Mouse (Mus musculus) hematopoietic stem cell, adult 5-6 weeks (primary cell): ENCODE data around the gene Akip1. TPM values are rescaled to one million over a fixed set of nuclear protein-coding genes. Genes with fewer than 3 reads are reported as not detected.

Experiments
- ATAC-seq, 2 experiments: fragments of 125-278 bp in 1 of 2; replicated peaks in 1 of 2; 2 replicates each; pipeline ENCODE4 v1.8.0; 2016 to 2017; ENCODE audit warnings: inconsistent platforms in 2 of 2, mild to moderate bottlenecking in 2 of 2, moderate number of reproducible peaks in 2 of 2, low read depth in 1 of 2, moderate TSS enrichment in 1 of 2; ENCODE audit not compliant: low FRiP score in 2 of 2, poor library complexity in 2 of 2, severe bottlenecking in 2 of 2, insufficient read depth in 1 of 2, low TSS enrichment in 1 of 2
- total RNA-seq: library from RNA; stranded (forward); fragments of 172-1452, 232-1000 nt; gene quantifications from 2 replicates; pipeline ENCODE4 v1.2.3, GENCODE M21; 2017

Akip1 gene
- total RNA-seq, 1 experiment from 2014 or later, result 20.6 TPM

GRCm38 (mm10) chr7:109700213-109700612 lies 3.3 kb upstream of the Akip1 start:
- no peak for ATAC-seq

GRCm38 (mm10) chr7:109702721-109703120 lies 769 bp upstream of the Akip1 start:
- no peak for ATAC-seq

DNA sequence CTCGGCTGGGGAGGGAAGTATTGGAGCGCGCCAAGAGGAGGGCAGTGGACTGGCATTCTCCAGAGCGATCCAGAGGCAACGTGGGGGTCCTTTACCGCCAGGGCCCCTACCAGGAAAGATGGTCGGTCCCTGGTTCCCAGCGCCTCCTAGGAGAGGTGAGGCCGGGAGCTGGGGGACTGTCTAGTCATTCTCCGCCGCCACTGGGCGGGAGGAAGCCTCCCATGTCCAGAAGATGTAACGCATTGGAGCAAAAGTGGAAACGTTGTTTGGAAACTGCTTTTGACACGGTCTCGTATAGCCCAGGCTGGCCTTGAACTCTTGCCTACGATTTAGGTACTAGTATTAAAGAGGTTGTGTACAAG lies 507 bp downstream of the Akip1 start:
- ATAC-seq, result no peak

DNA sequence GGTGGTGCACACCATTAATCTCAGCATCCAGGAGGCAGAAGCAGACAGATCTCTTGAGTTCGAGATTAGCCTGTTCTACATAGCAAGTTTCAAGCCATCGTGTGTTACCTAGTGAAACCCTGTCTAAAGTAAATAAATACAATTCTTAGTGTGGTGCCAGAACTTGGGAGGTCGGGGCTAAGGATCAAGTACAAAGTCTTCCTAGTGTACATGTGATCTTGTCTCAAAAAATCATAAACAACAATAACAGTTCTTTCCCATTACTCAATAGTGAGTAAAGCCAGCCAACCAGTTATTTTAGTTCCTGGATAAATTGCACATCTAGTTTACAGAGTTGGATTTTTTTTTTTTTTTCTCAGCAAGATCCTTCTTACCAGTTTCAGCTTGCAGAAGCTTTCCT lies 971 bp downstream of the Akip1 start:
- no peak for ATAC-seq

GRCm38 (mm10) chr7:109707023-109707785 lies 3.7 kb downstream of the Akip1 start:
- ATAC-seq, result peak in 1 of 2 experiments; percentile 57; a peak in 2 of 4 replicates

DNA sequence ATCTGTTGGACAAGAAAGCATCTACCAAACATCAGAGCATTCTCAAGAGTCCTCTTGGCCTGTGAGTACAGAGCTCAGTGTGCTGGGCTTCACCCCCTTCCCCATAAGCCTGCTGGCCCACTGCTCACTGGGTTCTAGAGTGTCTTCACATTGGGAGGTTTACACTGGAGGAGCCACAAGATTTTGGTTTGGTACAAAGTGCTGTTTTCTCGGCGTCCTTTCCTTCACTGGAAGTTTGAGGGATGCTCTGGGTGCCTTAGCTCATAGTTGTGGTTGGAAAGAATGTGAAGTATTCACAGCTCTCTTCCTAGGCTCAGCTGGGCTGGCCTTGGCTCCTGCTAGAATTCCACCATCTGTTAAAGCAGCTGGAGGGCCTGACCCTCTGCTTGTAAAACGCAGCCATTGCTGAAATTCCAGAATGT lies 5.5 kb downstream of the Akip1 start:
- no peak for ATAC-seq

GRCm38 (mm10) chr7:109710069-109710468 lies 6.6 kb downstream of the Akip1 start:
- no peak for ATAC-seq

DNA sequence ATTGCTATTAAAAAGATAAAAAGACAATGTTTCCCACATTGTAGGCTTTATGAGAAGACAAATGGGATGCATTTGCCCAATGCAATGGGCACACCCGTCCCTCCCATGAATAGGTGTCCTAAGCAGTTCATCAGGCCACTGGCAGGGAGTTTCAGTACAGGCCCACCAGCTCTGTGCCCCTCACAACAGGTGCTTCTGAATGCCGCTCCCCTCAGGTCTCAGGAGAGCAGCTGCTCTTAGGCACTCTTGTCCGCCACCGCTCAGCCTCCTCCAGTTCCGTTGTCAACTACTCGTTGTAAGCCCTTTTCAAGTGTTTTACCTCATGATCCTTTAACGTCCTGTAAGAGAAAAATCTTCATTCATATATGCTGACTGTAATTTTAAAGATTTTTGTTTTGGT lies 8.7 kb downstream of the Akip1 start:
- ATAC-seq, result no peak

- ATAC-seq, result no peak
Observed at GRCm38 (mm10) chr7:109713434-109713982, 10.0 kb downstream of the Akip1 start.

DNA sequence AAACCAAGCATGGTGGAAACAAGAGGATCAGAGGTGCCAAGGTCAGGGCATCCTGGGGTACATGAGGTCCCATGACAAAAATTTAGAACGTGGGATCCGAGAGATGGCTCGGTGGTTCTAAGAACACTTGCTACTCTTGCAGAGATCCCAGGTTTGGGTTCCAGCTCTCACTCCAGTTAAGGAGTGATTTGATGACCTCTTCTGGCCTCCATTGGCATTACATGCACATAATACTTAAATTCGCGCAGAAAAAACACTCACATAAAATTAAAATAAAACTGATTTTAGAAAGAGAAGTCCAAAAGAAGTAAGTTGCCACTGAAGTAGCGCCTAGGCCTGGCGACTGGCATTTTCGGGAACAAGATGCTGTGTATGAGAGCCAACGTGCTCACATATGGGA lies 15.8 kb downstream of the Akip1 start:
- ATAC-seq, result no peak; a peak in 1 of 4 replicates

DNA sequence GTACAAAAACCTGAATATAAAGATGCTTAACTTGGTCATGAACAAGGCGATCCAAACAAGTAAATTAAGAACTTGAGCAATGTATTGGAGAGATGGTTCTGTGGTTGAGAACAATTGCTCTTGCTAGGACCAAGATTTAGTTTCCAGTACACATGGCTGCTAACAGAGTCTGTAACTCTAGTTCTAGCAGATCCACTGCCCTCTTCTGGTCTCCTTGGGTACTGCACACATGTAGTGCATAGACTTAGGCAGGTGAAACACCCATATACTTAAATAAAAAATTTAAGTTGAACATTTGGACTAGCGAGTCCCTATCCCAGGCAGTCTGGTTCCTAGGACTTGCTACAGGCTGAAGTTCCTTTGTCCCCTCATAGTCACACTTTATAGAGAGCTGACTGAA lies 19.1 kb downstream of the Akip1 start:
- no peak for ATAC-seq

- ATAC-seq, result no peak
Observed at GRCm38 (mm10) chr7:109723114-109723513, 19.6 kb downstream of the Akip1 start.

DNA sequence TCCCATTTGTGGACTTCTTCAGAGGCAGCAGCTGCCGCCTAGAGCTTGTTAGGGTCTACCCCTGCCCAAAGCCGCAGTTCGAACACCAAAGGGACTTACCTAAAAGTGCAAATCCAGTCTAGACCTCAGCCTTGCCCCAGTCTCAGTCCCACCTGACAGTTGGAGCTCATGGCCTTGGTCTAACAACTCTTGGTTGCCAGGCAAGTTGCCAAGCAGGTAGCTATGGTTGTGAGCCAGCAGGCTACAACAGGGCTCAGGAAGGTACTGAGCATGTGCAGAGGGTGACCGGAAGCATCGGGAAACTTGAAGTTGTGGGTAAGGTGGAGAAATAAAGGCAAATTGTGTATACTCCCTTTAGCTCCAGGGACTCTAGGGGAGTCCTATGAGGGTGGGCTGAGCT lies 20.2 kb downstream of the Akip1 start, which contains the start of gene BC051019:
BC051019 (minus strand) TSS at position 154 of the 400 bp plus-strand sequence.
- ATAC-seq, result no peak

DNA sequence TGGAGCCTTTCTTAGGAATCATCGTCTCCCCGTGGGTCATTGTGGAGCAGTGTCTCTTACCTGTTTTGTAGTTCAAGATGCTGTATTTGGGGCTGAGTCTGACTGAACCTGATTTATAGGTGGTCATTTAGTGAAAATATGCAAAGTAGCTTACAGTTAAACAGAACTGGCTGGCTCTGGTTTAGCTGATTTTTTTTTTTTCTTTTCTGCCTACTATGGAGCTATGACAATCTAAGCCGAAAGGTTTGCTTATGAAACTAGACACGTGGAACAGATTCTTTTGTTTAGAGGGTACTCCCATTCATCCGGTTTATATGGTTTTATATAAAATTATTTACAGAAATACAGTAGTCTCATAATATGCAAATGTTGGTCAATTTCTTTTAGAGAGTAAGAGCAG lies 28.1 kb downstream of the Akip1 start, which contains the start of gene Ascl3:
Ascl3 (minus strand) TSS at position 101 of the 400 bp plus-strand sequence.
- no peak for ATAC-seq

- no peak for ATAC-seq
Observed at GRCm38 (mm10) chr7:109734806-109735205, 31.3 kb downstream of the Akip1 start.

- ATAC-seq, result no peak
Observed at GRCm38 (mm10) chr7:109739822-109740370, 36.4 kb downstream of the Akip1 start.

- no peak for ATAC-seq
Observed at GRCm38 (mm10) chr7:109741060-109741459, 37.6 kb downstream of the Akip1 start.

- no peak for ATAC-seq
Observed at GRCm38 (mm10) chr7:109741703-109742102, 38.2 kb downstream of the Akip1 start.

DNA sequence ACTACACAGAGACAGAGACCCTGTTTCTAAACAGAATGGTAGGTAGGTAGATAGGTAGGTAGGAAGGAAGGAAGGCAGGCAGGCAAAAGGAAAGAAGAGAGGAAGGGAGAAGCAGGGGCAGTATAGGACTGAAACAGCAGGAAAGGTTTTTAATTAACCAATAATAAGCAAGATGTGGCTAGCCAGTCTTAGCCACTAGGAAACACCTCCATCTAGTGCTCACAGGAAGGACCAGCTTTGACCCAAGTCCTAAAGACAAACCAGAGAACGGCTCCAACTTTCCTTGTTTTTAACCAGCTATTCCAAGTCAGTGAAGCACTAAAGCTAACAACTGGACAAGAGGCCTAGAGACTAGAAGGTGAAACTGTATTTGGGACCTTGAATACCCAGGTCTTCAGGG lies 44.3 kb downstream of the Akip1 start:
- no peak for ATAC-seq
